Mouse (Mus musculus): ENCODE data around the gene 1110032A03Rik. TPM values are rescaled to one million over a fixed set of nuclear protein-coding genes. Genes with fewer than 3 reads are reported as not detected.

The 1110032A03Rik gene
- total and polyA plus RNA-seq, 2 experiments from 2014 or later = 33.0 to 59.6 TPM

DNA sequence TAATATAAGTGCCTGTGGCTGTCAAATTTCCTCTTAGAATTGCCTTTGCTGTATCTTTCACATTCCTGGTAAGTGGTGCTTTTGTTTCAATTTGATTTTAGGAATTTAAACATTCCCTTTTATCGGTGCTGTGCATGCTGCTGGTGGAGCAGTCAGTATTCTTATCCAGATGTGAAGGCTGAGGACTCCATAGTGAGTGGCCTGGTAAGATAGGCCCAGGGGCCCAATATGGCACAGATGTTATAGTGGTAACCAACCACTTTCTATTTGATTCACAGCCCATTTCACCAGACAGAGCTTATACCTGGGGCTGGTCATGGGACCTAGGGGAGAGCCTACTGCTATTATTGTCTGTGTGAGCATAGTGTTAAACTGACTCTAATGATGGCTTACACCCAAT, 41.2 kb upstream of the 1110032A03Rik start:
- no peak for TF ChIP-seq CTCF (IDR thresholded peaks at IDR 0.05)
- Histone ChIP-seq H3K4me1 (ENCODE audit: insufficient read depth, low read length) (no peaks in the 10 kb centered on the region), H3K27me3 (ENCODE audit: insufficient read depth, low read length) (no peaks in the 10 kb centered on the region), H3K9ac (replicated peaks; ENCODE audit: low read length, poor library complexity, severe bottlenecking) (no peak overlapping the region), H3K9me3 (ENCODE audit: low read length) (no peaks in the 10 kb centered on the region), H3K27ac (ENCODE audit: low read depth, low read length) (no peak overlapping the region), H3K4me2 (ENCODE audit: low read depth, low read length, poor library complexity, severe bottlenecking) (no peak overlapping the region), H3K4me3 (ENCODE audit: low read depth, low read length) (no peak overlapping the region), H3K36me3 (ENCODE audit: insufficient read depth, low read length) (peaks cover 38% of the 10 kb centered on the region)
- WGBS = 95% methylated on average over 1 of the region's 1 CpGs
- DNase-seq (ENCODE audit: low spot score) = no peak
- no peak for ATAC-seq (ENCODE audit: low FRiP score)

GRCm38 (mm10) chr9:50815666-50816065, 40.3 kb upstream of the 1110032A03Rik start:
- H3K27me3 ChIP-seq (ENCODE audit: insufficient read depth, low read length) = no peaks in the 10 kb centered on the region
- peaks cover 39% of the 10 kb centered on the region for H3K36me3 ChIP-seq (ENCODE audit: insufficient read depth, low read length)
- DNase-seq (ENCODE audit: low spot score) (no peak), ATAC-seq (ENCODE audit: low FRiP score) (no peak)
- no peak overlapping the region for H3K4me3 ChIP-seq (ENCODE audit: low read depth, low read length)
- H3K9me3 ChIP-seq (ENCODE audit: low read length) = no peaks in the 10 kb centered on the region
- no peak overlapping the region for H3K9ac ChIP-seq (replicated peaks; ENCODE audit: low read length, poor library complexity, severe bottlenecking)
- no peaks in the 10 kb centered on the region for H3K4me1 ChIP-seq (ENCODE audit: insufficient read depth, low read length)
- no peak overlapping the region for H3K27ac ChIP-seq (ENCODE audit: low read depth, low read length)
- WGBS = 98% methylated on average over 4 of the region's 4 CpGs
- H3K4me2 ChIP-seq (ENCODE audit: low read depth, low read length, poor library complexity, severe bottlenecking) = no peak overlapping the region
- TF ChIP-seq CTCF (IDR thresholded peaks at IDR 0.05) = no peak

DNA sequence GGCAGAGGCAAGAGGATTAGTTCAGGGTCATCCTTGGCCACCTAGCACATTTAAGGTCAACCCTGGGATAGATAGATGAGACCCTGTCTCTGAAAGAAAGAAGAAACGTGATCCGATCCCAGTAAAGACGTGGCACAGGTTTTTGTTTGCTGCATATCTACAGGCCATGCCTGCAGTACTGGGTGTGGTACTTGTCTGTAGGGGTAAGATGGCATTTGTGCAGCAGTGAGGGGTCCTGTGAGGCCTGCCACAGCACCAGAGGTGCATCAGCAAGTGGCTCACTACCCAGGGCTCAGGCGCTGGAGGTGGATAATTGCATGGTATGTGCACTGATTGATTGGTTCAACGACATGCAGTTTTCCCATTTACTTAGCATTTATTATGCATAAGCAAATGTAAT, 38.5 kb upstream of the 1110032A03Rik start:
- peaks cover 51% of the 10 kb centered on the region for H3K36me3 ChIP-seq (ENCODE audit: insufficient read depth, low read length)
- DNase-seq (ENCODE audit: low spot score) (no peak), ATAC-seq (ENCODE audit: low FRiP score) (no peak)
- H3K4me3 ChIP-seq (ENCODE audit: low read depth, low read length) = no peak overlapping the region
- no peaks in the 10 kb centered on the region for H3K4me1 ChIP-seq (ENCODE audit: insufficient read depth, low read length)
- no peaks in the 10 kb centered on the region for H3K9me3 ChIP-seq (ENCODE audit: low read length)
- no peak overlapping the region for H3K4me2 ChIP-seq (ENCODE audit: low read depth, low read length, poor library complexity, severe bottlenecking)
- TF ChIP-seq CTCF (IDR thresholded peaks at IDR 0.05) = no peak
- H3K27me3 ChIP-seq (ENCODE audit: insufficient read depth, low read length) = no peaks in the 10 kb centered on the region
- no peak overlapping the region for H3K9ac ChIP-seq (replicated peaks; ENCODE audit: low read length, poor library complexity, severe bottlenecking)
- no peak overlapping the region for H3K27ac ChIP-seq (ENCODE audit: low read depth, low read length)
- WGBS = 95% methylated on average over 5 of the region's 5 CpGs

DNA sequence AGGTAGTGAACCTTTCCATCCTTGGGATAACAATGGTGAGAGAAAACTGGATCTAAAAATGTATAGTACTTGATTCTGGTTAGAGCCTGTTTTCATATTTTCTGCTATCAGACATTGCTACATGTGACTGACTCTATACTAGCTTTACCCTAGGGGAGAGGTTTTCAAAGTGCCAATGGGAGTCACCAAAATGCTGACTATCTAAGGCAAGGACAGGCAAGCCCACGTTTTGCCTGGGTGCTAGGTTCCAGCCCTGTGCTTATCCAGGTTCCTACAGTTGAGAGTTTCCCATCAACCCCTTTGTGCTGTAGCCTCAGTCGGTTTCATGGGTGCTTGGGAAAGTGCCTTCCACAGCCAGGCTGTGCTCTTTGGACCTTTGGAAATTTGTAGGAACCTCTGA, 36.4 kb upstream of the 1110032A03Rik start:
- Histone ChIP-seq H3K9me3 (ENCODE audit: low read length) (no peaks in the 10 kb centered on the region), H3K27ac (ENCODE audit: low read depth, low read length) (no peak overlapping the region), H3K4me3 (ENCODE audit: low read depth, low read length) (no peak overlapping the region), H3K36me3 (ENCODE audit: insufficient read depth, low read length) (peaks cover 55% of the 10 kb centered on the region), H3K9ac (replicated peaks; ENCODE audit: low read length, poor library complexity, severe bottlenecking) (no peak overlapping the region), H3K4me1 (ENCODE audit: insufficient read depth, low read length) (no peaks in the 10 kb centered on the region), H3K4me2 (ENCODE audit: low read depth, low read length, poor library complexity, severe bottlenecking) (no peak overlapping the region), H3K27me3 (ENCODE audit: insufficient read depth, low read length) (no peaks in the 10 kb centered on the region)
- WGBS = 88% methylated on average over 2 of the region's 2 CpGs
- no peak for TF ChIP-seq CTCF (IDR thresholded peaks at IDR 0.05)
- no peak for ATAC-seq (ENCODE audit: low FRiP score)
- DNase-seq (ENCODE audit: low spot score) = no peak

GRCm38 (mm10) chr9:50811187-50811586, 35.9 kb upstream of the 1110032A03Rik start:
- DNase-seq (ENCODE audit: low spot score) (no peak), ATAC-seq (ENCODE audit: low FRiP score) (no peak)
- no peak overlapping the region for H3K4me3 ChIP-seq (ENCODE audit: low read depth, low read length)
- no peak overlapping the region for H3K27ac ChIP-seq (ENCODE audit: low read depth, low read length)
- 95% methylated on average over 7 of the region's 7 CpGs for WGBS
- no peak for TF ChIP-seq CTCF (IDR thresholded peaks at IDR 0.05)
- no peaks in the 10 kb centered on the region for H3K9me3 ChIP-seq (ENCODE audit: low read length)
- H3K4me2 ChIP-seq (ENCODE audit: low read depth, low read length, poor library complexity, severe bottlenecking) = no peak overlapping the region
- H3K27me3 ChIP-seq (ENCODE audit: insufficient read depth, low read length) = no peaks in the 10 kb centered on the region
- H3K9ac ChIP-seq (replicated peaks; ENCODE audit: low read length, poor library complexity, severe bottlenecking) = no peak overlapping the region
- H3K4me1 ChIP-seq (ENCODE audit: insufficient read depth, low read length) = no peaks in the 10 kb centered on the region
- peaks cover 52% of the 10 kb centered on the region for H3K36me3 ChIP-seq (ENCODE audit: insufficient read depth, low read length)

DNA sequence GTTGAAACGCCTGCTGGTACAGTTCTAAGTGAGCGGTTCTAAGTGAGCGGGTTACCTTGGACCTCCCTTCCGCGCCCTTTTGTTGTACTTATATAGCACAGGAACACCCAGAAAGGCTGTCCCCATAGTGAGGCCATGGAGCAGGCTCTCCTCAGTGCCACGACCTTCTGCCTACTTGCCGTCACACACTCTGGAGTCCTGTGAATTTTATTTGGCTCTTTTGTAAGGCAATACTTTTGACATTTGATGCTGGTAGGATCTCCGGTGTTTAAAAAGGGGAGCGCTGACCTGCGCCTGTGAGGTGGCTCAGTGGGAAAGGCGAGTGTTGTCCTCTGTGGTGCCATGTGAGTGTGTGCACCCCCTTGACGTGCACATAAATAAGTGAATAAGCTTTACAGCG, 33.8 kb upstream of the 1110032A03Rik start:
- 92% methylated on average over 13 of the region's 13 CpGs for WGBS

More for the DNA sequence above, 33.8 kb upstream of the 1110032A03Rik start:
- H3K4me3 ChIP-seq (ENCODE audit: low read depth, low read length) = no peak overlapping the region
- no peak overlapping the region for H3K4me2 ChIP-seq (ENCODE audit: low read depth, low read length, poor library complexity, severe bottlenecking)
- no peaks in the 10 kb centered on the region for H3K4me1 ChIP-seq (ENCODE audit: insufficient read depth, low read length)
- DNase-seq (ENCODE audit: low spot score) (no peak), ATAC-seq (ENCODE audit: low FRiP score) (no peak)
- H3K36me3 ChIP-seq (ENCODE audit: insufficient read depth, low read length) = peaks cover 59% of the 10 kb centered on the region
- H3K9ac ChIP-seq (replicated peaks; ENCODE audit: low read length, poor library complexity, severe bottlenecking) = no peak overlapping the region
- no peak for TF ChIP-seq CTCF (IDR thresholded peaks at IDR 0.05)
- no peak overlapping the region for H3K27ac ChIP-seq (ENCODE audit: low read depth, low read length)
- no peaks in the 10 kb centered on the region for H3K27me3 ChIP-seq (ENCODE audit: insufficient read depth, low read length)
- H3K9me3 ChIP-seq (ENCODE audit: low read length) = no peaks in the 10 kb centered on the region
